Mouse (Mus musculus) heart, embryonic 14.5 days (tissue): ENCODE measurements around the gene Acvrl1. TPM values are rescaled to one million over a fixed set of nuclear protein-coding genes. Genes with fewer than 3 reads are reported as not detected.

Source experiments
- ATAC-seq: fragments of 200-750 bp; cut with Nextera tagmentation; 2 replicates; pipeline ENCODE4 v1.8.0; 2017; ENCODE audit warnings: low read depth, moderate TSS enrichment; ENCODE audit not compliant: insufficient number of reproducible peaks, insufficient read depth, low FRiP score
- H3K27ac ChIP-seq, 2 experiments: fragments of 200-500 bp in 1 of 2; fragments of 300-500 bp in 1 of 2; sonication (generic) in 1 of 2; replicated peaks in 1 of 2; 2 replicates each; pipeline ENCODE4 v1.5.1; 2012 to 2014; ENCODE audit warnings: low read depth in 2 of 2, low read length in 2 of 2, control low read depth in 1 of 2, mild to moderate bottlenecking in 1 of 2, mixed read lengths in 1 of 2; ENCODE audit not compliant: control insufficient read depth in 1 of 2, insufficient read depth in 1 of 2
- H3K27me3 ChIP-seq: fragments of 300-500 bp; sonication (generic); 2 replicates; pipeline ENCODE4 v1.6.1; 2014; ENCODE audit warnings: mild to moderate bottlenecking, low read length, control low read depth; ENCODE audit not compliant: control insufficient read depth, insufficient read depth
- H3K36me3 ChIP-seq: fragments of 300-500 bp; sonication (generic); 2 replicates; pipeline ENCODE4 v1.6.1; 2014; ENCODE audit warnings: mild to moderate bottlenecking, control low read depth, low read length, mixed read lengths; ENCODE audit not compliant: control insufficient read depth, insufficient read depth
- H3K4me1 ChIP-seq, 2 experiments: fragments of 200-500 bp in 1 of 2; fragments of 300-500 bp in 1 of 2; sonication (generic) in 1 of 2; 2 replicates each; pipeline ENCODE4 v1.6.1; 2012 to 2014; ENCODE audit warnings: low read length in 2 of 2, control low read depth in 1 of 2, mixed read lengths in 1 of 2; ENCODE audit not compliant: control insufficient read depth in 2 of 2, insufficient read depth in 2 of 2
- H3K4me2 ChIP-seq: fragments of 300-500 bp; sonication (generic); 2 replicates; pipeline ENCODE4 v1.6.1; 2014; ENCODE audit warnings: mild to moderate bottlenecking, low read length
- H3K4me3 ChIP-seq, 2 experiments: fragments of 200-500 bp in 1 of 2; fragments of 300-500 bp in 1 of 2; sonication (generic) in 1 of 2; 2 replicates each; pipeline ENCODE4 v1.5.1; 2012 to 2014; ENCODE audit warnings: low read length in 2 of 2, mild to moderate bottlenecking in 2 of 2, control low read depth in 1 of 2, low read depth in 1 of 2, moderate library complexity in 1 of 2; ENCODE audit not compliant: control insufficient read depth in 1 of 2, insufficient read depth in 1 of 2
- H3K9ac ChIP-seq: fragments of 300-500 bp; sonication (generic); 2 replicates; pipeline ENCODE4 v1.6.1; 2014; ENCODE audit warnings: mild to moderate bottlenecking, low read length
- H3K9me3 ChIP-seq: fragments of 300-500 bp; sonication (generic); 2 replicates; pipeline ENCODE4 v1.6.1; 2016; ENCODE audit warnings: low read length, control low read depth; ENCODE audit not compliant: control insufficient read depth
- WGBS: fragments of 180-500 bp; shearing (Covaris S2); extraction: QIAGEN DNeasy Blood & Tissue Kit; methylation state at CpG from one replicate; pipeline ENCODE4 v1.1.7; 2014; 5-methylcytosine and 5-hydroxymethylcytosine counted together
- polyA plus RNA-seq: library from polyadenylated mRNA; unstranded; fragments of >200 nt; fragmentation: Nextera tagmentation; extraction: Ambion mirVana; gene quantifications from 2 replicates; pipeline ENCODE4 v1.2.1, GENCODE M21; 2014

Gene Acvrl1
- polyA plus RNA-seq, 1 experiment from 2014 or later, result 5.8 TPM

DNA sequence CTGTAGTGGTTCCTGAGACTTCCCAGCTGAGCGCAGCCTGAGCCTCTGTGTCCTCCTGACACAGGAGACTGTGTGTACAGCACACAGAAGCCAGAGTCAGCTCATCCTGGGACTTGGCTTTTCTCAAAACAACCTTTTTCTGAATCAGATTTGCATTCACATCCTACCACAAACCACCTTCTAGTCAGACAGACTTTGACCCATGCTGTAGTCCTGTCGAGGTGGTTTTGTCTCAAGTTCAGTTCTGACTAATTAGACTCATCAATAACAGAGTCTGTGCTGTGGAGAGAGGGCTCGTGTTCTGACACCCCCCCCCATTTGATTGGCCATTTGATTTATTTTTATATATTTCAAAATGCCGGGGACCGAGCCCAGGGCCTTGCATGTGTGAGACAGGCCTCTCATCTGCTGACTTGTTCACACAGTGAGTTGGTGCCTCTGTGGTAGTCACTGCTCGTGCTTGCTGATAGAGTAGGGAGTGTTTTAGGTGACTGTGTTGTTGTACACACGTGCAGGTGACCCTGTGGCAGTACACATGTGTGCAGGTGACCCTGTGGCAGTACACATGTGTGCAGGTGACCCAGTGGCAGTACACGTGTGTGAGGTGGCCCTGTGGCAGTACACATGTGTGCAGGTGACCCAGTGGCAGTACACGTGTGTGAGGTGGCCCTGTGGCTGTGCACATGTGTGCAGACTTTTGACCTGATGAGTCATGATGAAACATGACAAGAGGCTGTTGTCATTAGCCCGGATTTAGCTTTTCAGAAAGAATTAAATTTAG lies 61.8 kb downstream of the Acvrl1 start:
- Histone ChIP-seq H3K9me3 (0 out of 2 replicates have a peak, but pooled peaks cover 4% of the 10 kb centered on the region), H3K27ac (peak overlapping the region in 1 of 2 experiments; percentile 53; a peak in 2 of 4 replicates), H3K27me3 (no peaks in the 10 kb centered on the region), H3K9ac (peak overlapping the region; percentile 0; the same call in 1 of the 2 replicates), H3K36me3 (peaks cover 25% of the 10 kb centered on the region), H3K4me1 (peaks cover 34 to 53% of the 10 kb centered on the region in 2 experiments), H3K4me2 (no peak overlapping the region), H3K4me3 (no peak overlapping the region)
- 0 out of 2 replicates have a peak, but pooled peaks have one; percentile 17 for ATAC-seq
- 77% methylated on average over 10 of the region's 10 CpGs for WGBS

- no peaks in the 10 kb centered on the region for H3K27me3 ChIP-seq
- no peak overlapping the region for H3K9ac ChIP-seq
- no peak overlapping the region for H3K4me3 ChIP-seq
- H3K4me2 ChIP-seq, result no peak overlapping the region
- peaks cover 34 to 53% of the 10 kb centered on the region in 2 experiments for H3K4me1 ChIP-seq
- peak overlapping the region in 1 of 2 experiments; percentile 74; a peak in 2 of 4 replicates for H3K27ac ChIP-seq
- H3K36me3 ChIP-seq, result peaks cover 31% of the 10 kb centered on the region
- WGBS, result 41% methylated on average over 5 of the region's 5 CpGs
- H3K9me3 ChIP-seq, result no peaks in the 10 kb centered on the region
- ATAC-seq, result no peak
These were observed 62.4 kb downstream of the Acvrl1 start for GRCm38 (mm10) chr15:101190762-101191150.

DNA sequence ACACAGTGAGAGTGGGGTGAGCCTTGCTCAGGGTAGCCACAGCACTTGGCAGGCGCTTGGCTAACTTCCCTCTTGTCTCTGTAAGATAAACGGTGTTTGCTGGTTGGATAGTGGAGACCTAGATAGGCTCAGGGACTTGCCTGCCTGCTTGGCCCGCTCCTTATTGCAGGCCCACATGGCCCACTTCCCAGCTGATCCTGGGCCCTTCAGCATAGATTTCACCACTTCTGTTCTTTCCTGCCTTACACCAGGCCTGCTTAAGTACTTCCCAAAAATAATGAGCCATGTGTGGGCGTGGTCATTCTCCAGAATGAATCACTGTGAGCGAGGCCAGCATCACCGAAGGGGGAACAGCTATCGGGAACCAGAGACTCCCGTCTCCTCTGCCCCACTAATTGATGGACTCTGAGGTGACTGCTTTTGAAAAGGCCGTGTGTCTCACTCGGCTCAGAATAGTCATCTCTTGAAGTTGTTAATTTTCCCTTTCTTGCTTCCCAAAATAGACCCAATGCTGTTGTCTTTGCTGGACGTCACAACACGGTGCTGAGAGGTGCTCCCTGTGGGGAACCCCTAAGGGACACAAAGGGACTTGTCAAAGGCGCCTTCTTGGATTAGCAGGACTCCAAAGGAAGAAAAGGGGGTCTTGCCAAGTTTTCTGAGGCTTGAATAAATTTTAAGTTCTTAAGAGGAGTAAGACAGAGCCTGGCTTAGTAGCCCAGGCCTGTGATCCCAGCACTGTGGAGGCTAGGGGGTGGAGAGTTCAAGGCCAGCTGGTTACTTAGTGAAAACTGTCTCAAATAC lies 63.3 kb downstream of the Acvrl1 start:
- Histone ChIP-seq H3K36me3 (peaks cover 34% of the 10 kb centered on the region), H3K9me3 (no peaks in the 10 kb centered on the region), H3K4me1 (peaks cover 34 to 53% of the 10 kb centered on the region in 2 experiments), H3K27me3 (no peaks in the 10 kb centered on the region), H3K4me3 (no peak overlapping the region), H3K27ac (peak overlapping the region; percentile 67 to 74), H3K4me2 (peak overlapping the region; percentile 24), H3K9ac (peak overlapping the region; percentile 60)
- ATAC-seq, result peak; percentile 52
- WGBS, result 13% methylated on average over 13 of the region's 13 CpGs

GRCm38 (mm10) chr15:101192260-101192640 lies 63.9 kb downstream of the Acvrl1 start:
- Histone ChIP-seq H3K9ac (peak overlapping the region; percentile 60), H3K4me2 (peak overlapping the region; percentile 24; the same call in 1 of the 2 replicates), H3K27me3 (no peaks in the 10 kb centered on the region), H3K4me3 (no peak overlapping the region), H3K9me3 (no peaks in the 10 kb centered on the region), H3K36me3 (peaks cover 38% of the 10 kb centered on the region), H3K27ac (peak overlapping the region; percentile 67 to 74), H3K4me1 (peaks cover 34 to 53% of the 10 kb centered on the region in 2 experiments)
- WGBS, result 42% methylated on average over 7 of the region's 7 CpGs
- no peak for ATAC-seq

DNA sequence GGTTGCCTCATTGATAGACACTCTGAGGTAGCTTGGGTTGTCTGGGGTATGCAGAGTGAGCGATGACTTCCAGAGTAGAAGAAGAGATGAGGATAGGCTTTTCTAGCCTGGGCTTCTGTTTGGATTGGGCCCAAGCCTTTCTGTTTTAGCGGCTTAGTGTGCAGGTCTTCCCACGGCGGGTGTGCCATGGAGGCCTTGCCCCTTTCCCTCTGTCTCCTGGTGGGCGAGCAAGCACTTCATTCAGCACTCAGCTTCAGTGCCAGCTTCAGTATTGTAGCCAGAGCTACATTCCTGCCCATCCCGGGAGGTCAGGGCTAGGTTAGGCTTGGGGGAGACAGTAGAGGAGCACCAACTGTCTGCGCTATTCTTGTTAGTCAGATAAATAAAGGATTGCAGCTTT lies 64.3 kb downstream of the Acvrl1 start:
- H3K9ac ChIP-seq, result peak overlapping the region; percentile 60; the same call in 1 of the 2 replicates
- no peak for ATAC-seq
- WGBS, result 55% methylated on average over 7 of the region's 7 CpGs

GRCm38 (mm10) chr15:101193971-101194370 lies 65.6 kb downstream of the Acvrl1 start:
- H3K36me3 ChIP-seq, result peaks cover 47% of the 10 kb centered on the region
- peaks cover 34 to 56% of the 10 kb centered on the region in 2 experiments for H3K4me1 ChIP-seq
- 91% methylated on average over 6 of the region's 6 CpGs for WGBS
- no peak overlapping the region for H3K27ac ChIP-seq
- no peaks in the 10 kb centered on the region for H3K27me3 ChIP-seq
- no peaks in the 10 kb centered on the region for H3K9me3 ChIP-seq
- no peak overlapping the region for H3K9ac ChIP-seq
- no peak for ATAC-seq
- no peak overlapping the region for H3K4me2 ChIP-seq
- no peak overlapping the region for H3K4me3 ChIP-seq

More for the DNA sequence above, 64.3 kb downstream of the Acvrl1 start:
- Histone ChIP-seq H3K9me3 (no peaks in the 10 kb centered on the region), H3K27me3 (no peaks in the 10 kb centered on the region), H3K27ac (peak overlapping the region; percentile 67 to 74; a peak in 3 of 4 replicates), H3K4me1 (peaks cover 34 to 54% of the 10 kb centered on the region in 2 experiments), H3K4me3 (no peak overlapping the region), H3K36me3 (peaks cover 38% of the 10 kb centered on the region), H3K4me2 (peak overlapping the region; percentile 24; the same call in 1 of the 2 replicates)
